Mouse (Mus musculus): Measurements from ENCODE around the gene Gm20696. TPM values are rescaled to one million over a fixed set of nuclear protein-coding genes. Genes with fewer than 3 reads are reported as not detected.

The Gm20696 gene
- polyA plus RNA-seq, 1 experiment, result not detected

DNA sequence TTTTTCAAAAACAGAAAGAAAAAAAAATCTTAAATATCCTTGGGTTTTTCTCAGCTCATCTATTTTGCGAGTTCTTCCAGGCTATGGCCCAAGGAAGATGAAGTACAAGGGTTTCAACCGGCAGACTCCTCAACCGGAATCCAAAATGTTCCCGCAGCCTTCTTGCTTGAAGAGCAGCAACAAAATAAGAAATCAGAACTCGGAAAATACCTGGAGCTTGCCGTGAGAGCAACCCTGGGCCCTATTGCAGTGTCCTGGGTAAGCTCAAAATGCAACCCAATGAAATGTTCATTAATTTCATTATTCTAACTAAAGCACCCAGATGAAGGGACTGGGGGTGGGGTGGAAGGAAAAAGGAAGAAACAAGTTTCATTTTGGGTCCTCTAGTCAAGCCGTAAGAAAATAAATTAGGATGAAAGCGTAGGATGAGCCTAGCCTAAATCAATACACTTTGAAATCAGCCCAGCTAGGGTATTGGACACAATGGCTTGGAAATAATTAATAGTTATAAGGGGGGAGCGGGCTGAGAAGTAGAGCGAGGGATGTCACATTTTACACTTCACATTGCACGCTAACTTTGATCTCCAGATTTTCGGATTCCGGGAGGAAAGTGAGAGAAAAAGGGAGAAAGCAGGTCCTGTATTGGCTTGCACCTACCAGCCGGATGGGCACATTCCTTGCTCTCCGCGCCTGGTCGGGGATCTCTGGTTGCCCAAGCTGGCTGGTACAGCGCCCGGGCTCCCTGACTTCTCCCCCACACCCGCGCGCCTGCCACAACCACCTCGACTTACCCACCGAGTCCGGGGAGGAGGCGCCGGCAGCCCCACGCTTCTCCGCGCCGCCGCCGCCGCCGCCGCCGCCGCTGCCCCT, 146.6 kb downstream of the Gm20696 start:
- no peaks in the 10 kb centered on the region for H3K9me3 ChIP-seq
- TF ChIP-seq GATA1 (IDR thresholded peaks at IDR 0.05; ENCODE audit: borderline replicate concordance, low read length) (no peak), FLI1 (IDR thresholded peaks at IDR 0.05; ENCODE audit: low read length) (no peak)
- H3K4me1 ChIP-seq, result peaks cover 6% of the 10 kb centered on the region; the same call in 1 of the 2 replicates
- H3K27me3 ChIP-seq (replicated peaks), result peaks cover 2% of the 10 kb centered on the region
- H3K36me3 ChIP-seq (replicated peaks; ENCODE audit: low read length), result peaks cover 8% of the 10 kb centered on the region
- H3K4me3 ChIP-seq (replicated peaks), result peak overlapping the region; percentile 98

DNA sequence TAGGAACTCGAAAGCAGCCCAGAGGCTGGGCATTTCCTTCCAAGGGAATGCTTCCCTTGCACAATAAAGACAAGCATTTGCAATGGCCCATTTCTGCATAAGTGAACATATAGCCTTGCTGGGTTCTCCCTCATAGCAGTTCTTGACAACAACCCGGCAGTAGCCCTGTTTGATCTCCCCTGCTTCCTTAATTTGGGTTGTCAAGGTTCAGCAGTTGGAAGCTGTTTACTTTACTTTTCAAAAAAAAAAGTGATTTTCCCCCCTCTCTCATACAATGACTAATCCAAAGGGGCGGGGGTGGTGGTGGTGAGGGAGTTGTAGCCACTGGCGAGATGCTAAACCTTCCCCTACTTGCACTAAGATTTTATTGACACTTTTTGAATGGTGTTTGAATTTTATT, 147.5 kb downstream of the Gm20696 start:
- Histone ChIP-seq H3K4me1 (peaks cover 6% of the 10 kb centered on the region; the same call in 1 of the 2 replicates), H3K4me3 (replicated peaks) (no peak overlapping the region)

DNA sequence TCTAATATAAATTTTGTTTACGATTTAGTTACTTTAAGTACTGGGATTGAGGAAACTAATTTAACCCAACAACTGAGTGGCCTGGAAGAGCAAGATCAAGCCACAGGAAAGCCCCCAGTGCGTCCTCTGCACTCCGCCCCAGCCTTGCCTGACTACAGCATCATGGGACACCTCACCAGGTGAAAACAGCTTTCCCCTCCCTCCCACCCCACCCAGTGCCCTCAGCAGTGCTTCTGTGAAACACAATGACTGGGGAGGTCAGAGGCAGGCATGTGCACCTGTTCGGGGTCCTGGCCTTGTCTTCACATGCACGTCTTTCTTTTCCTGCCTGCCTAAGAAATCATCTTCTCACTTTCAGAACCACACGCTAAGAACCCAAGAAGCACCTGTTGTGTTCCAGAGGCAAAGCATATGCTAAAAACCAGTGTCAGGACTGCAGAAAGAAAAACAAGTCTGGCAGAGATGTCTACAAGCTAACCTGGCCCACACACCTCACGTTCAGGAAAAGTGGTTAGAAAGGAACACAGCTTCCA, 150.9 kb downstream of the Gm20696 start:
- H3K27me3 ChIP-seq (replicated peaks), result no peaks in the 10 kb centered on the region
- peaks cover 28% of the 10 kb centered on the region for H3K36me3 ChIP-seq (replicated peaks; ENCODE audit: low read length)
- no peak overlapping the region for H3K4me3 ChIP-seq (replicated peaks)
- no peak for TF ChIP-seq FLI1 (IDR thresholded peaks at IDR 0.05; ENCODE audit: low read length)
- no peak for TF ChIP-seq GATA1 (IDR thresholded peaks at IDR 0.05; ENCODE audit: borderline replicate concordance, low read length)
- H3K4me1 ChIP-seq, result peaks cover 6% of the 10 kb centered on the region; the same call in 1 of the 2 replicates
- no peaks in the 10 kb centered on the region for H3K9me3 ChIP-seq

More for the DNA sequence above, 147.5 kb downstream of the Gm20696 start:
- no peak for TF ChIP-seq FLI1 (IDR thresholded peaks at IDR 0.05; ENCODE audit: low read length)
- no peak for TF ChIP-seq GATA1 (IDR thresholded peaks at IDR 0.05; ENCODE audit: borderline replicate concordance, low read length)
- H3K27me3 ChIP-seq (replicated peaks), result peaks cover 2% of the 10 kb centered on the region
- H3K9me3 ChIP-seq, result no peaks in the 10 kb centered on the region
- peaks cover 16% of the 10 kb centered on the region for H3K36me3 ChIP-seq (replicated peaks; ENCODE audit: low read length)

DNA sequence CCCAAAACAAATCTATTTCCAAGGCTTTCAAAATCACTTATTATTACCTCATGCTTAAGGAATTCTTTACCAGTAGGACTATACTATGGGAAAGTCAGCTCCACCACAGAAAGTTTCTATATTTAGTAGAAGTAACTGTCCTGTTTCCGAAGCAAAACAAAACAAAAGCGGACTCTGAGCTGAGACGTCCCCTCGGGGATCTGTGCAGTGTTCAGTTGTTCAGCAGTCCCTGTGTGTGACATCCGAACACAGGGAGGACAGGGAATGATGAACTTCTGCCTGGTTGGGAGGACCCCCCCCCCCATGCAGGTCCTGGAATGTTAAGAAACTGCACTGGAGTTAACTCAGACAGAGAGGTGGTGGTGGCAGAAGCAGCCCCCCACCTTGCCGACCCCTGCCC, 154.7 kb downstream of the Gm20696 start:
- Histone ChIP-seq H3K36me3 (replicated peaks; ENCODE audit: low read length) (peaks cover 56% of the 10 kb centered on the region), H3K9me3 (no peaks in the 10 kb centered on the region), H3K4me1 (no peaks in the 10 kb centered on the region), H3K4me3 (replicated peaks) (no peak overlapping the region), H3K27me3 (replicated peaks) (no peaks in the 10 kb centered on the region)
- TF ChIP-seq GATA1 (IDR thresholded peaks at IDR 0.05; ENCODE audit: borderline replicate concordance, low read length), result no peak
- TF ChIP-seq FLI1 (IDR thresholded peaks at IDR 0.05; ENCODE audit: low read length), result no peak

DNA sequence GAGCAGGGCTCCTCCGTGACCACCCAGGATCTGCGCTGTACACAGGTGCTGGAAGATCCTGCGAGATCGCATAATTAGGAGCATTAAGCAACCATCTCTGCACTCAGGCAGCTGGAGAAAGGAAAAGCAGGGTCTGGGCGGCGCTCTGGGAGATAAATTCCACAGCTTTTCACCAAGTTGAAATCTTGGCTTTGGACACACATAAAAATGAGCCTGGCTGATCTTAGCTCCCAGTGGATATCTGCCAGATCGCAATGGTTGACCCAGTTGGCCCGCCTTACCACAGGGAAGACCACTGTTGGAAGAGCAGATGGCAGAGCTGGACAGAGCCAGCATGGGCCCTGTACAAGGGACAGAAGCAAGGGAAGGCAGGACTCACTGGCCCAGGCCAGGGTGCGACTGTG, 157.4 kb downstream of the Gm20696 start:
- no peaks in the 10 kb centered on the region for H3K27me3 ChIP-seq (replicated peaks)
- TF ChIP-seq FLI1 (IDR thresholded peaks at IDR 0.05; ENCODE audit: low read length), result no peak
- H3K36me3 ChIP-seq (replicated peaks; ENCODE audit: low read length), result peaks cover 66% of the 10 kb centered on the region

DNA sequence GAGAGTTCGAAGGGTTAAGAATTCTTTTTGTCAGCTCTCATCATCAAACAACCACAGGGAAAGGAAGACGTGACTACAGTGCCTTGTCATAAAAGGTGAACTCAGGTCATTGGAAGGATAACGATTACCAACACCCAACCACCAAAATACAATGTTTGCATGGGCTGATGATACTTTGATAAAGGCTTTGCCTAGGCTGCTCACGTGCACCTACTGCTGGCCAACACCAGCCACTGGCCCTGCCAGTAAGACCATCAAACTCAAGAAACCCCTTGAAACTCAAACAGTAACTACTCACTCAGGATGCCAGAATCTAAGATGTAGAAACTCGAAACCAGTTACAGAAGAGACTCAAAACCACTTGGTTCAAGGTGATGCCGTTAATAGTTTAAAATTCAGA, 159.8 kb downstream of the Gm20696 start:
- TF ChIP-seq GATA1 (IDR thresholded peaks at IDR 0.05; ENCODE audit: borderline replicate concordance, low read length) (no peak), FLI1 (IDR thresholded peaks at IDR 0.05; ENCODE audit: low read length) (no peak)
- H3K4me3 ChIP-seq (replicated peaks), result no peak overlapping the region
- peaks cover 27% of the 10 kb centered on the region for H3K4me1 ChIP-seq
- no peaks in the 10 kb centered on the region for H3K27me3 ChIP-seq (replicated peaks)
- H3K36me3 ChIP-seq (replicated peaks; ENCODE audit: low read length), result peaks cover 71% of the 10 kb centered on the region
- H3K9me3 ChIP-seq, result no peaks in the 10 kb centered on the region

More for the DNA sequence above, 157.4 kb downstream of the Gm20696 start:
- Histone ChIP-seq H3K9me3 (no peaks in the 10 kb centered on the region), H3K4me3 (replicated peaks) (no peak overlapping the region), H3K4me1 (peaks cover 11% of the 10 kb centered on the region)

DNA sequence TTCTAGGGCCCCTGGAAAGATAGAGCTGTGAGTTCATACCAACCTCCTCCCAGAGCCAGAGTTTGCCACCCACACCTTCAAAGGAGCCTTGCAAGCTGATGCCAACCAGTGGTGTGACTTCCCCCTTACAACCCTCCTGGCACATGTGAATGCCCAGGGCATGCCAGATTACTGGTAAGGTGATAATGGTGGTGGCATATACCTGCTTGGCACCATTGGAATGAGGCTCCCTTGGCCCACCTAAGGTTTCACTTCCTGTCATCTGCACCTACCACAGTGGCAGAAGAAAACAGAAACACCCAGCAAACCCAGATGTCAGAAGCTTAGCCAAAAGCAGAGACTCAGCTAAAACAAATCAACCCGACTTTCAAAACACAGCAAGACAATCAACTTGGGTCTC, 162.9 kb downstream of the Gm20696 start:
- Histone ChIP-seq H3K4me3 (replicated peaks) (no peak overlapping the region), H3K36me3 (replicated peaks; ENCODE audit: low read length) (peaks cover 72% of the 10 kb centered on the region), H3K4me1 (peaks cover 31% of the 10 kb centered on the region)

DNA sequence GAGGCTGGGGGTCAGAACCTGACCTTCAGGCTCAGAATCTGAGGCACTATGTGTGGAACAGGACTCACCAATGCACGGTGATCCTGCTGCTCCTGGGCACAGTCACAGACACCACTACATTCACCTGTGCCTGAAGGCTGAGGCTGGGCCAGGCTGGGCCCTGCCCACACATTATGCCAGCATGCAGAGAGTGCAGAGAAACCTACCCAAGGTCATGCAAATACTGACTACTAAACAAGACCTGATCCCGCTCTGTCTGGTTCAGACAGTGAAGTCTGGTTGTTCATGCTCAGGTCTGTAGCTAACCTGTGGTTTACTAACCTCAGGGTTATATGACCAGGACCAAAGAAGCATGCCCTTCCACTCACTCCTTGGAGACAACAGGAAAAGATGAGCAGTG, 163.9 kb downstream of the Gm20696 start:
- TF ChIP-seq FLI1 (IDR thresholded peaks at IDR 0.05; ENCODE audit: low read length) (no peak), GATA1 (IDR thresholded peaks at IDR 0.05; ENCODE audit: borderline replicate concordance, low read length) (no peak)
- H3K4me1 ChIP-seq, result peaks cover 37% of the 10 kb centered on the region
- H3K4me3 ChIP-seq (replicated peaks), result no peak overlapping the region
- H3K27me3 ChIP-seq (replicated peaks), result no peaks in the 10 kb centered on the region
- H3K9me3 ChIP-seq, result no peaks in the 10 kb centered on the region
- H3K36me3 ChIP-seq (replicated peaks; ENCODE audit: low read length), result peaks cover 63% of the 10 kb centered on the region

More for the DNA sequence above, 162.9 kb downstream of the Gm20696 start:
- Histone ChIP-seq H3K9me3 (no peaks in the 10 kb centered on the region), H3K27me3 (replicated peaks) (no peaks in the 10 kb centered on the region)
- TF ChIP-seq FLI1 (IDR thresholded peaks at IDR 0.05; ENCODE audit: low read length) (no peak), GATA1 (IDR thresholded peaks at IDR 0.05; ENCODE audit: borderline replicate concordance, low read length) (no peak)

DNA sequence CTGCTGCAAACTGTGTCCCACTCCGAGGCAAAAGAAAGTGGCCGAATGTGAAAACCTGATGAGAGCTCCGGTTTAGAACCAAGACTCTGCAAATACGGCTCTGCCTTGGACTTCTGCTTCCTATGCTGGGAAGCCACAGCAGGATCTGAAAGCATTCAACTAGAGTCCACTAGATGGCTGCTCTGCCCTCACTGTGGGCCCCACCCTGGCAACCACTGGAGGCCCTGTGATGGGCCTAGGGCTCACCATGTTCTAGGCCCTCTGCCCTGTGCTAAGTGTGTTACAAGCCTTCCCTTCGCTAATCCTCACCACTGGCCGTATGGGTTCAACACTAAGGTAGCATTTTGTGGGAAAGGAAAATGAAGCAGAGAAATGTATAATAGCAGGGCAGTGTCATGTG, 164.3 kb downstream of the Gm20696 start:
- Histone ChIP-seq H3K27me3 (replicated peaks) (no peaks in the 10 kb centered on the region), H3K4me1 (peaks cover 37% of the 10 kb centered on the region), H3K4me3 (replicated peaks) (no peak overlapping the region), H3K36me3 (replicated peaks; ENCODE audit: low read length) (peaks cover 59% of the 10 kb centered on the region), H3K9me3 (no peaks in the 10 kb centered on the region)
- no peak for TF ChIP-seq FLI1 (IDR thresholded peaks at IDR 0.05; ENCODE audit: low read length)
- no peak for TF ChIP-seq GATA1 (IDR thresholded peaks at IDR 0.05; ENCODE audit: borderline replicate concordance, low read length)
